Mouse (Mus musculus) heart, adult 2 months (tissue): ENCODE data around the gene Hist2h2ab. TPM values are rescaled to one million over a fixed set of nuclear protein-coding genes. Genes with fewer than 3 reads are reported as not detected.
A peak's percentile ranks its signal among the peaks of the same experiment; 100 is the strongest.
"Not testable (repeated sequence)": the region's sequence is repeated elsewhere in the genome, so short reads cannot be mapped to it uniquely, and the experiment has no call there.

Source experiments
- DNase-seq, 2 experiments: peaks; one replicate each; pipeline ENCODE4 v3.0.0; 2021
- H3K27ac ChIP-seq: fragments of 200-600 bp; 2 replicates; pipeline ENCODE4 v1.8.1; 2022
- H3K27me3 ChIP-seq: fragments of 200-500 bp; 2 replicates; pipeline ENCODE4 v1.6.1; 2012; ENCODE audit warnings: mild to moderate bottlenecking, low read length, inconsistent platforms, mixed read lengths; ENCODE audit not compliant: control insufficient read depth, insufficient read depth
- H3K36me3 ChIP-seq: fragments of 200-500 bp; 2 replicates; pipeline ENCODE4 v1.6.1; 2012; ENCODE audit warnings: low read length, inconsistent platforms; ENCODE audit not compliant: control insufficient read depth, insufficient read depth
- H3K4me1 ChIP-seq: fragments of 200-500 bp; 2 replicates; pipeline ENCODE4 v1.6.1; 2011; ENCODE audit warnings: low read length; ENCODE audit not compliant: control insufficient read depth, insufficient read depth
- H3K4me3 ChIP-seq: fragments of 200-600 bp; 2 replicates; pipeline ENCODE4 v1.8.1; 2022
- H3K79me2 ChIP-seq: fragments of 200-500 bp; replicated peaks from 2 replicates; pipeline ENCODE4 v1.6.1; 2012; ENCODE audit warnings: mild to moderate bottlenecking, inconsistent platforms, low read length, moderate library complexity, mixed read lengths; ENCODE audit not compliant: control insufficient read depth, insufficient read depth
- H3K9ac ChIP-seq: fragments of 200-500 bp; 2 replicates; pipeline ENCODE4 v1.6.1; 2012; ENCODE audit warnings: low read depth, mild to moderate bottlenecking, control low read depth, inconsistent platforms, low read length, mixed read lengths
- CTCF ChIP-seq: fragments of 200-600 bp; IDR thresholded peaks from 2 replicates; pipeline ENCODE4 v1.8.1; 2022; ENCODE audit warnings: antibody characterized with exemption, mild to moderate bottlenecking, moderate library complexity
- EP300 ChIP-seq: fragments of 200-500 bp; IDR thresholded peaks from 2 replicates; pipeline ENCODE4 v1.6.1; 2011; ENCODE audit warnings: low read depth, low read length, control low read depth; ENCODE audit not compliant: insufficient read depth
- POLR2A ChIP-seq: fragments of 200-500 bp; IDR thresholded peaks from 2 replicates; pipeline ENCODE4 v1.6.1; 2011; ENCODE audit warnings: mild to moderate bottlenecking, low read depth, low read length, control low read depth; ENCODE audit not compliant: insufficient read depth
- WGBS: fragments of 180-500 bp; shearing (Covaris S2); methylation state at CpG from one replicate; pipeline ENCODE4 v1.1.7; 2018; 5-methylcytosine and 5-hydroxymethylcytosine counted together
- intact Hi-C: fragments of 180-260 bp; cut with DNase I; formaldehyde crosslinking; loops from one replicate; pipeline ENCODE4 v1.15.1; 2025
- polyA plus RNA-seq: library from polyadenylated mRNA; depleted of rRNA; stranded (reverse); fragments of >200 nt; gene quantifications from 2 replicates; pipeline ENCODE4 v1.2.3, GENCODE M21; 2012
- total RNA-seq, 2 experiments: library from RNA; stranded (reverse); gene quantifications; 2 replicates each; pipeline ENCODE4 v1.2.3; 2021

Hist2h2ab gene
- total and polyA plus RNA-seq, 3 experiments = 0.35 to 2.0 (median 1.9) TPM

- Histone ChIP-seq H3K79me2 (no peaks in the 10 kb centered on the region), H3K36me3 (no peaks in the 10 kb centered on the region), H3K4me1 (no peaks in the 10 kb centered on the region), H3K9ac (no peak overlapping the region), H3K27me3 (no peaks in the 10 kb centered on the region), H3K4me3 (no peak overlapping the region), H3K27ac (no peak overlapping the region)
- no peak for DNase-seq
- intact Hi-C loops = no loop called here
- no peak for TF ChIP-seq CTCF
- no peak for TF ChIP-seq POLR2A
- TF ChIP-seq EP300 = no peak
- 38% methylated on average over 2 of the region's 2 CpGs for WGBS
Measured at GRCm38 (mm10) chr3:96199731-96200130, 19.9 kb upstream of the Hist2h2ab start.

- Histone ChIP-seq H3K27ac (no peak overlapping the region), H3K36me3 (no peaks in the 10 kb centered on the region), H3K27me3 (no peaks in the 10 kb centered on the region), H3K9ac (no peak overlapping the region), H3K4me3 (no peak overlapping the region), H3K79me2 (no peaks in the 10 kb centered on the region), H3K4me1 (no peaks in the 10 kb centered on the region)
- peak; percentile 46 for TF ChIP-seq CTCF
- no peak for TF ChIP-seq EP300
- intact Hi-C loops = no loop called here
- 81% methylated on average over 3 of the region's 3 CpGs for WGBS
- DNase-seq = no peak
Measured at GRCm38 (mm10) chr3:96207819-96208218, 11.8 kb upstream of the Hist2h2ab start.

- no peak for DNase-seq
- intact Hi-C loops = no loop called here
Measured at GRCm38 (mm10) chr3:96209242-96209641, 10.4 kb upstream of the Hist2h2ab start.

DNA sequence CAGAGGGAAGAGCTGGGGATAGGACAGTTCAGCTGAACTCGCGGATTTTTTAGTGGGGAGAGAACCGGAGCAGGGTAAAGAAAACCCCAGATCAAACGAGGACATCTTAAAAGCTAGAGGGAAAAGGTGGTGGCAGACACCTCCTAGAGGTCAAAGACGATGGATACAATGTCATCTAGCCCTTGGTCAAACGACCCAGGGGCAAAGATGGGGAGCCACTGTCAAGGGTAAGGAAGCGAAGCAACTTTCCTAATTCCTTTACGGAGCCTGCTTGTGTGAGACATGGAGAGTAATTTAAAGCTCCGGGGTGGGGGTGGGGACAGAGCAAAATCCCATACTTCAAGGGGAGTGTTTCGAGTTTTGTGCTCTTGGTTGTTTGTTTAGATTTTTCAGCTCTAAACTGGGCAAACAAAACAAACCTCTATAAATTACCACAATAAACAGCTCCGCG lies 449 bp upstream of the Hist2h2ab start:
- Histone ChIP-seq H3K4me3 (peak overlapping the region; percentile 57), H3K79me2 (no peaks in the 10 kb centered on the region), H3K36me3 (peaks cover 2% of the 10 kb centered on the region), H3K9ac (peak overlapping the region; percentile 91), H3K27me3 (no peaks in the 10 kb centered on the region), H3K4me1 (peaks cover 7% of the 10 kb centered on the region), H3K27ac (peak overlapping the region; percentile 98)
- TF ChIP-seq POLR2A (no peak; the same call in 1 of the 2 replicates), CTCF (peak; percentile 53), EP300 (no peak)
- DNase-seq = peak; percentile 54 to 56
- WGBS = under 1% methylated on average over 12 of the region's 12 CpGs
- intact Hi-C loops = loop anchor here (2.0 to 5.0 kb wide), 2 partner anchors 44 to 152 kb away; no protein-coding TSS in a partner anchor

More at GRCm38 (mm10) chr3:96209242-96209641, 10.4 kb upstream of the Hist2h2ab start:
- H3K27ac ChIP-seq = no peak overlapping the region
- H3K9ac ChIP-seq = no peak overlapping the region
- no peak overlapping the region for H3K4me3 ChIP-seq
- H3K79me2 ChIP-seq = no peaks in the 10 kb centered on the region
- H3K4me1 ChIP-seq = no peaks in the 10 kb centered on the region
- TF ChIP-seq POLR2A = no peak
- TF ChIP-seq CTCF = peak; percentile 43
- TF ChIP-seq EP300 = no peak
- H3K36me3 ChIP-seq = no peaks in the 10 kb centered on the region
- WGBS = 28% methylated on average over 15 of the region's 15 CpGs
- H3K27me3 ChIP-seq = no peaks in the 10 kb centered on the region

GRCm38 (mm10) chr3:96220131-96220764 lies 583 bp downstream of the Hist2h2ab start:
- peak overlapping the region; percentile 57 for H3K4me3 ChIP-seq

More at GRCm38 (mm10) chr3:96220131-96220764, 583 bp downstream of the Hist2h2ab start:
- Histone ChIP-seq H3K27ac (peak overlapping the region; percentile 98), H3K9ac (peak overlapping the region; percentile 97)
- not testable (repeated sequence) for H3K36me3 ChIP-seq, DNase-seq, H3K27me3 ChIP-seq, H3K4me1 ChIP-seq, H3K79me2 ChIP-seq
- intact Hi-C loops = loop anchor here (1.0 to 5.0 kb wide), 2 partner anchors 43 to 328 kb away; partner anchors contain the start of genes Aph1a, BC028528 and Hist2h4
- WGBS = under 1% methylated on average over 42 of the region's 47 CpGs
